Mouse (Mus musculus) forebrain, postnatal 0 days (tissue): ENCODE results near the gene Sh2b1. TPM values are rescaled to one million over a fixed set of nuclear protein-coding genes. Genes with fewer than 3 reads are reported as not detected.

Experiments used
- ATAC-seq: fragments of 200-750 bp; cut with Nextera tagmentation; 2 replicates; pipeline ENCODE4 v1.8.0; 2017; ENCODE audit warnings: mild to moderate bottlenecking, moderate library complexity
- DNase-seq: peaks from one replicate; pipeline ENCODE4 v3.0.0-alpha.2; 2015
- H3K27ac ChIP-seq: fragments of 300-500 bp; sonication (generic); 2 replicates; pipeline ENCODE4 v1.5.1; 2014; ENCODE audit warnings: low read depth, mild to moderate bottlenecking, antibody characterized with exemption, low read length, moderate library complexity, mixed read lengths
- H3K27me3 ChIP-seq: fragments of 300-500 bp; sonication (generic); 2 replicates; pipeline ENCODE4 v1.6.1; 2014; ENCODE audit warnings: mild to moderate bottlenecking, low read length, mixed read lengths; ENCODE audit not compliant: insufficient read depth
- H3K36me3 ChIP-seq: fragments of 300-500 bp; sonication (generic); 2 replicates; pipeline ENCODE4 v1.6.1; 2014; ENCODE audit warnings: mild to moderate bottlenecking, moderate library complexity; ENCODE audit not compliant: insufficient read depth
- H3K4me1 ChIP-seq: fragments of 300-500 bp; sonication (generic); 2 replicates; pipeline ENCODE4 v1.6.1; 2014; ENCODE audit warnings: antibody characterized with exemption; ENCODE audit not compliant: insufficient read depth
- H3K4me2 ChIP-seq: fragments of 300-500 bp; sonication (generic); 2 replicates; pipeline ENCODE4 v1.6.1; 2014; ENCODE audit warnings: low read depth, mild to moderate bottlenecking, moderate library complexity
- H3K4me3 ChIP-seq: fragments of 300-500 bp; sonication (generic); 2 replicates; pipeline ENCODE4 v1.5.1; 2014; ENCODE audit warnings: low read depth, low read length, mixed read lengths
- H3K9ac ChIP-seq: fragments of 300-500 bp; sonication (generic); 2 replicates; pipeline ENCODE4 v1.6.1; 2014; ENCODE audit warnings: mild to moderate bottlenecking
- H3K9me3 ChIP-seq: fragments of 300-500 bp; sonication (generic); 2 replicates; pipeline ENCODE4 v1.6.1; 2016; ENCODE audit warnings: low read length
- CTCF ChIP-seq: sonication (generic); IDR thresholded peaks from 2 replicates; pipeline ENCODE4 v1.5.1; 2016; ENCODE audit warnings: antibody characterized with exemption, control low read depth, low read depth
- WGBS: fragments of 180-500 bp; shearing (Covaris S2); extraction: QIAGEN DNeasy Blood & Tissue Kit; methylation state at CpG from one replicate; pipeline ENCODE4 v1.1.7; 2014; 5-methylcytosine and 5-hydroxymethylcytosine counted together
- polyA plus RNA-seq: library from polyadenylated mRNA; unstranded; fragments of >200 nt; fragmentation: Nextera tagmentation; extraction: Ambion mirVana; gene quantifications from 2 replicates; pipeline ENCODE4 v1.2.1, GENCODE M21; 2015
- total RNA-seq: library from RNA; depleted of rRNA; stranded (reverse); fragments of >200 nt; gene quantifications from 2 replicates; pipeline ENCODE4 v1.2.3, GENCODE M21; 2014

The Sh2b1 gene
- total and polyA plus RNA-seq, 2 experiments from 2014 or later, result 35.4 to 70.4 TPM

DNA sequence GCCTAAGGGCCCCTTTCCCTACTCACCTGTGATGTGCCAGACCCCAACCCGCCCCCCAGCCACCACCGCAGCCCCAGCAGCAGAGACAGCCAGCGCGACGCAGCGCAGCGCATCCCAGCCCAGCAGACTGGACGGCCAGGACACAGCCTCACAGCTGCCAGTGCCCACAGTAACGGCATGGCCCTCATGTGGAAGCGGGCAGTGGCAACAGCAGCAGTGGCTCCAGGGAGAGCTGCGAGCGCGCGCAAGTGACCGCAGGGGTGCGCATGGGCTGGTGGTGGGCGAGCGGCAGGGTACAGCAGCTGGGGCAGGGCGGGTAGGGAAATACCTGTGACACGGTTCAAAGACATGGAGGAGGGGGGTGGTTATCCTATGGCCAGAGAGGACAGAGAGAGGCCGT is 29.0 kb downstream of the Sh2b1 start:
- no peaks in the 10 kb centered on the region for H3K9me3 ChIP-seq
- H3K36me3 ChIP-seq, result peaks cover 38% of the 10 kb centered on the region
- DNase-seq (no peak), ATAC-seq (no peak)
- 95% methylated on average over 21 of the region's 21 CpGs for WGBS
- no peak overlapping the region for H3K4me3 ChIP-seq
- no peaks in the 10 kb centered on the region for H3K4me1 ChIP-seq
- H3K27me3 ChIP-seq, result no peaks in the 10 kb centered on the region
- H3K27ac ChIP-seq, result no peak overlapping the region
- no peak for TF ChIP-seq CTCF
- no peak overlapping the region for H3K4me2 ChIP-seq
- H3K9ac ChIP-seq, result no peak overlapping the region

DNA sequence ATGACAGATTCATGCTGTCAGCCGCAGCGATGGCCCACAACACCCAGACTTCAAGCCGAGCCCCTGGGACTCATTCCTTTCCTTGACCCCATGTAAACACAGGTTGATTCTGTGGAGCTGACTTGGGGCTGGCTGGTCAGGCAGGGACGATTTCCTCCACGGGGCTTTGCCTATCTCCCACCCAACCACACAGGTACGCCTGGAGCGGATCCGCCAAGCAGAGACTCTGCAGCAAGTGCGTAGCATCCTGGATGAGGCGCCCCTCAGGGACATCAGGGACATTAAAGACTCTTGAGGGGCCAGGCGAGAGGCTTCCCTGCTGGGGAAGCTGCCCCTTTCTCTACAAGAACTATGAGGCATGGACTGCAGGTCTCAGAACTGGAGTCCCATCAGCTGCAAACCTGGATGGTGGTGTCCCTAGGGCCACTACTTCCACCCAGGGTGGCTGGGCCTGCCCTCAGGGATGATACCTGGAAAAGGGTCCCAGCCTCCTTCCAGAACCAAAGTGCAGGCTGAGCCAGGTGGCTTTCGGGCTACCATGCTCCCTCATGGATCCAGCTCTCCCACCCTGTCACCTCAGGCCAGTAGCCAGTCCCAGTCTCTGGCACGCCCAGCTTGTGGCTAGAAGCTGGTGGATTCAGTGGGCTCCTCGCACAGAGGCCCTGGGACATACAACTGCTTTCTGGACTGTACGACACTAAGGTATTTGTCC is 30.0 kb downstream of the Sh2b1 start:
- Histone ChIP-seq H3K9ac (no peak overlapping the region), H3K36me3 (peaks cover 41% of the 10 kb centered on the region), H3K4me2 (no peak overlapping the region), H3K27me3 (no peaks in the 10 kb centered on the region), H3K4me1 (no peaks in the 10 kb centered on the region), H3K27ac (no peak overlapping the region), H3K4me3 (no peak overlapping the region), H3K9me3 (no peaks in the 10 kb centered on the region)
- 93% methylated on average over 15 of the region's 15 CpGs for WGBS
- DNase-seq (no peak), ATAC-seq (no peak)
- TF ChIP-seq CTCF, result no peak

DNA sequence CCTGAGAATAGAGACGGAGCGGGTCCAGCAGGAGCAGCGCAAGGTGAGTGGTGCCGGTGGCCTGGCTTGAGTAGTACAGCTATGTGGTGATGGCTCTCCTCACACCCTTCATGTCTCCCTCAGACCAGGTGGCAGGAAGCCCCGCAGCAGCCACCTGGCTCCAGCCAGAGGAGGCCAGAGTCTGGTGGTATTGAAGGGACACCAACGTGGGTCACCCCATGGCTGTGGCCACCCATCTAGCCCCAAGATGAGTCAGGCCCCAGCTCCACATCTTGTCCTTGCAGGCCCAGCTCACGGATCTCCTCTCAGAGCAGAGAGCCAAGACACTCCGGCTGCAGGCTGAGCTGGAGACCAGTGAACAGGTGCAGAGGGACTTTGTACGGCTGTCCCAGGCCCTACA is 30.7 kb downstream of the Sh2b1 start:
- peaks cover 41% of the 10 kb centered on the region for H3K36me3 ChIP-seq
- no peaks in the 10 kb centered on the region for H3K9me3 ChIP-seq
- no peaks in the 10 kb centered on the region for H3K4me1 ChIP-seq
- WGBS, result 94% methylated on average over 9 of the region's 9 CpGs
- no peak overlapping the region for H3K4me2 ChIP-seq
- H3K4me3 ChIP-seq, result no peak overlapping the region
- TF ChIP-seq CTCF, result no peak
- DNase-seq (no peak), ATAC-seq (no peak)
- H3K9ac ChIP-seq, result no peak overlapping the region
- H3K27me3 ChIP-seq, result no peaks in the 10 kb centered on the region
- H3K27ac ChIP-seq, result no peak overlapping the region

DNA sequence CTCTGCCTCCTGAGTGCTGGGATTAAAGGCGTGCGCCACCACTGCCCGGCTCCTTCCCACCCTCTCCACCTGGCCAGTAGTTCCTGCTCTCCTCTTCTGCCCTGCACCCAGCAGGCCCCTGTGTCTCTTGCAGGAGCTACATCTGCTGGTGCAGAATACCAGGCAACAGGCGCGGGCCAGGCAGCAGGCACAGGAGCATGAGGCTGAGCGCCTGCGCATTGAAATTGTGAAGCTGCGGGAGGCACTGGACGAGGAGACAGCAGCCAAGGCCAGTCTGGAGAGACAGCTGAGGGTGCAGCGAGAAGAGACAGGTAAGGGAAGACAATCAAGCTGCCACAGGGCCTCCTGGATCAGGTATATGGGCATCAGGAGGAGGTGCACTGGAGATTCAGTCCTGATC is 31.2 kb downstream of the Sh2b1 start:
- no peak overlapping the region for H3K4me2 ChIP-seq
- WGBS, result 93% methylated on average over 10 of the region's 10 CpGs
- H3K4me3 ChIP-seq, result no peak overlapping the region
- DNase-seq (no peak), ATAC-seq (no peak)
- H3K27me3 ChIP-seq, result no peaks in the 10 kb centered on the region
- no peak for TF ChIP-seq CTCF
- no peak overlapping the region for H3K9ac ChIP-seq
- peaks cover 41% of the 10 kb centered on the region for H3K36me3 ChIP-seq
- H3K27ac ChIP-seq, result no peak overlapping the region
- no peaks in the 10 kb centered on the region for H3K4me1 ChIP-seq
- H3K9me3 ChIP-seq, result no peaks in the 10 kb centered on the region

DNA sequence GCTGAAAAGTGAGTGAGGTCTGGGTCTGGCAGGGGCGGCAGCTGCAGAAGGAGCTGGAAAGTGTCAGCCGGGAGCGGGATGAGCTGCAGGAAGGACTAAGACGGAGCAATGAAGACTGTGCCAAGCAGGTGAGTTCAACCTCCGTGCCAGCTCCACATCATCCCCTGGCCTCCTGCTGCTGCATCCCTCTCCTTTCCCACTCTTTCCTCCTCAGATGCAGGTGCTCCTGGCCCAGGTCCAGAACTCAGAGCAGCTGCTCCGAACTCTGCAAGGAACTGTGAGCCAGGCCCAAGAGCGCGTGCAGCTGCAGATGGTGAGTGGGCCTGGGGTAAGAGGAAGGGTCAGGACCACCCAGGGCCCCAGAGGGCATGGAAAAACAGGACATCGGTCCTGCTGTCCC is 35.1 kb downstream of the Sh2b1 start:
- H3K9ac ChIP-seq, result no peak overlapping the region
- H3K4me3 ChIP-seq, result no peak overlapping the region
- 65% methylated on average over 9 of the region's 9 CpGs for WGBS
- no peaks in the 10 kb centered on the region for H3K9me3 ChIP-seq
- no peak overlapping the region for H3K27ac ChIP-seq
- ATAC-seq, result no peak
- H3K4me1 ChIP-seq, result no peaks in the 10 kb centered on the region
- no peak for DNase-seq
- no peak overlapping the region for H3K4me2 ChIP-seq
- H3K36me3 ChIP-seq, result peaks cover 36% of the 10 kb centered on the region
- H3K27me3 ChIP-seq, result no peaks in the 10 kb centered on the region
- no peak for TF ChIP-seq CTCF

DNA sequence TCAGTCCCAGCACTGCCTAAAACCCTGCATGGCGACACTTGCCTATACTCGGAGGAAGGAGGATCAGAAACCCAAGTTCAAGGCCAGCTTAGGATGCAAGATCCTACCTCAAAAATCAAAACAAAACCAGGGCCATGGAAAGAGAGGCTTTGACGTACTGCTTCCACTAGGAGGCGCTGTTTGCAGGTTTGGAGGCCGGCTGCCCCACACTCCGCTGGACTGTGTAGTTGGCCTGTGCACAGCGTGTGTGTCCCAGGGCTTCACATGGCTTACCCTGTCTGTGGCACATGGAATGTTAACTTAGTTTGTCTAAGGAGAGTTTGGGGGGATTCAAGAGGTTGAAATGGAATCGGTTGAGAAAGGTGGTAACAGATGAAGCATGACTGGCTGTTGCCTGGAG is 38.4 kb downstream of the Sh2b1 start:
- DNase-seq, result peak; percentile 62
- Histone ChIP-seq H3K9me3 (no peaks in the 10 kb centered on the region), H3K9ac (no peak overlapping the region), H3K4me1 (no peaks in the 10 kb centered on the region), H3K36me3 (peaks cover 21% of the 10 kb centered on the region; the same call in 1 of the 2 replicates), H3K4me3 (no peak overlapping the region), H3K27ac (no peak overlapping the region), H3K27me3 (no peaks in the 10 kb centered on the region), H3K4me2 (no peak overlapping the region)
- 19% methylated on average over 8 of the region's 8 CpGs for WGBS
- peak; percentile 81 for TF ChIP-seq CTCF
- ATAC-seq, result peak; percentile 34; the same call in 1 of the 2 replicates

DNA sequence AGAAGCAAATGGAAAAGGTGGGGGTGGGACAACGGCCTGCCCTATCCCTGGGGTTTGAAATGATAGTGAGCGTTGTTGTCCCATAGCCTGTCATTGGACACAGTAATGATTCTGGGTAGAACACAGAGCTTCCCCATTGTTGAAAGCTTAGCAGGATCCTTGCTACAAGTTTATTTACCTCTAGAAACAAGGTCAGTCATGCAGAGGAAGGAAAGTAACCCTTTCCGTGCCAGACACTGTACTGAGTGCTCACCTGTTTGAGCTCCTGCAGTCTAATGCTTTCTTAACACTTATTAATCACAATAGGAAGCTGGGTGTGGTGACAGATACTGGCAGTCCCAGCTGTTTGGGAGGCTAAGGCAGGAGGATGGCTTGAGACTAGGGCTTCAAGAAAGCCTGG is 39.4 kb downstream of the Sh2b1 start:
- ATAC-seq (no peak), DNase-seq (no peak)
- Histone ChIP-seq H3K4me3 (no peak overlapping the region), H3K9me3 (no peaks in the 10 kb centered on the region), H3K27ac (no peak overlapping the region), H3K27me3 (no peaks in the 10 kb centered on the region), H3K4me1 (no peaks in the 10 kb centered on the region), H3K9ac (no peak overlapping the region), H3K4me2 (no peak overlapping the region), H3K36me3 (peaks cover 13% of the 10 kb centered on the region)
- 81% methylated on average over 3 of the region's 3 CpGs for WGBS
- TF ChIP-seq CTCF, result no peak
